Mouse (Mus musculus): ENCODE results near the gene Cenpa.
"Not testable (repeated sequence)": the region's sequence is repeated elsewhere in the genome, so short reads cannot be mapped to it uniquely, and the experiment has no call there.

Gene Cenpa

GRCm38 (mm10) chr5:30647396-30647795, 19.2 kb upstream of the Cenpa start:
- no peak for DNase-seq

GRCm38 (mm10) chr5:30647815-30648560, 18.6 kb upstream of the Cenpa start, which contains the start of gene Slc35f6:
Gene Slc35f6 (plus strand): TSS chr5:30647933.
- peak; percentile 90 to 93 for DNase-seq

- DNase-seq, result no peak
Measured at GRCm38 (mm10) chr5:30649558-30649957, 17.0 kb upstream of the Cenpa start.

GRCm38 (mm10) chr5:30650756-30651155, 15.8 kb upstream of the Cenpa start:
- no peak for DNase-seq

GRCm38 (mm10) chr5:30651554-30651953, 15.0 kb upstream of the Cenpa start:
- no peak for DNase-seq

- DNase-seq, result no peak
Measured at GRCm38 (mm10) chr5:30653246-30653645, 13.3 kb upstream of the Cenpa start.

GRCm38 (mm10) chr5:30655042-30655441, 11.5 kb upstream of the Cenpa start:
- DNase-seq, result no peak

- DNase-seq, result no peak
Measured at GRCm38 (mm10) chr5:30655526-30656195, 10.9 kb upstream of the Cenpa start.

GRCm38 (mm10) chr5:30659042-30659441, 7.5 kb upstream of the Cenpa start:
- DNase-seq, result no peak

GRCm38 (mm10) chr5:30660278-30660677, 6.3 kb upstream of the Cenpa start:
- DNase-seq, result no peak

- DNase-seq, result no peak
Measured at GRCm38 (mm10) chr5:30660813-30661212, 5.8 kb upstream of the Cenpa start.

- no peak for DNase-seq
Measured at GRCm38 (mm10) chr5:30665360-30665759, 1.2 kb upstream of the Cenpa start.

GRCm38 (mm10) chr5:30665968-30666367, 609 bp upstream of the Cenpa start:
- no peak for DNase-seq

GRCm38 (mm10) chr5:30667215-30667614, 638 bp downstream of the Cenpa start:
- DNase-seq, result no peak

GRCm38 (mm10) chr5:30667686-30668085, 1.1 kb downstream of the Cenpa start:
- DNase-seq, result no peak

- no peak for DNase-seq
Measured at GRCm38 (mm10) chr5:30668637-30669495, 2.3 kb downstream of the Cenpa start.

GRCm38 (mm10) chr5:30669496-30669830, 2.9 kb downstream of the Cenpa start:
- DNase-seq, result no peak

GRCm38 (mm10) chr5:30670091-30670490, 3.5 kb downstream of the Cenpa start:
- DNase-seq, result no peak

- no peak for DNase-seq
Measured at GRCm38 (mm10) chr5:30674001-30674400, 7.4 kb downstream of the Cenpa start.

- DNase-seq, result no peak
Measured at GRCm38 (mm10) chr5:30676800-30677199, 10.2 kb downstream of the Cenpa start.

- DNase-seq, result not testable (repeated sequence)
Measured at GRCm38 (mm10) chr5:30678069-30678468, 11.5 kb downstream of the Cenpa start.

GRCm38 (mm10) chr5:30678722-30679296, 12.2 kb downstream of the Cenpa start:
- no peak for DNase-seq

GRCm38 (mm10) chr5:30679593-30679992, 13.0 kb downstream of the Cenpa start:
- no peak for DNase-seq
